Mouse (Mus musculus): ENCODE data around the gene Ift80. TPM values are rescaled to one million over a fixed set of nuclear protein-coding genes. Genes with fewer than 3 reads are reported as not detected.
"Not testable (repeated sequence)": the region's sequence is repeated elsewhere in the genome, so short reads cannot be mapped to it uniquely, and the experiment has no call there.

Gene Ift80
- total RNA-seq, 1 experiment = 9.9 TPM

DNA sequence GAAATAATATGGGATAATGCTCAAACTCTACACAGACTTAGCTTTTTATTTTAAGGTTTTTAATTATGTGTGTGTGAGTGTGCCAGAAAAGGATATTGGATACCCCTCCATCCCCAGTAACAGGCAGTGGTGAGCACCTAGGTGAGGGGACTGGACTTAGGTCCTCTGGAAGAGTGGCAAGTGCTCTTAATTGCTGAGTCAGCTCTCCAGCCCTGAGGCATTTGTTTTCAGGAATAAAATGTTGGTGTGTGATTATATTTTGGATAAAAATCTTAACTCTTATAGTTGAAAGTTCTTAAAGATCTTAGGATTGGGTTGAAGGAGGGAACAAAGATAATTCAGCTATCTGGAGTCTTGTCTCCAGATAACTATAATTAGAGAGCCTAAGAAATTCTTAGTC is 16.4 kb upstream of the Ift80 start:
- DNase-seq (ENCODE audit: low read depth, low spot score) = no peak
- in situ Hi-C loops (cut with MboI; ENCODE audit: low sequenced_read_pairs in 2 of 2, unreplicated experiment in 2 of 2) = loop anchor here in 1 of 2 experiments (5.0 kb wide), 1 partner anchor 722 kb away; no protein-coding TSS in a partner anchor

DNA sequence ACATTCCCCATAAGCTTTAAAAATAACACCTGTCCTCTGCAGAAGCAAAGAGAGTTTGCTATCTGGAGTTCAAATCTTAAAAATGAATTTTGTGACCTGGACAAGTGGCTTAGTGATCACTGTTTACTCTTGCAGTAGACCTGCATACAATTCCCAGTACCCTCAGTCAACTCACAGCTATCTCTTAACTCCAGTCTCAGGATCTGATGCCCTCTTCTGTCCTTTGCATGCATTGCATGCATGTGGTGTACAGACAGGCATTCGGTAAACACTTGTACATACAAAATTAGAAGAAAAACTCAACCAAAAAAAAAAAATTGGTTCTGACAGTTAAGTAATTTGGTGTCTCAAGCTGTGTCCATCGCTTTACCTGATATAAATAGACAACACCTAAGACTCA is 15.9 kb upstream of the Ift80 start:
- Histone ChIP-seq H3K9ac (ENCODE audit: insufficient read depth, low read depth, low read length, poor library complexity, severe bottlenecking) (no peak overlapping the region), H3K36me3 (ENCODE audit: control insufficient read depth, insufficient read depth, low read length, poor library complexity, severe bottlenecking) (peaks cover 16% of the 10 kb centered on the region), H3K9me3 (ENCODE audit: control insufficient read depth, insufficient read depth, low read depth, low read length) (no peaks in the 10 kb centered on the region), H3K4me1 (ENCODE audit: control insufficient read depth in 2 of 2, insufficient read depth in 2 of 2, low read length in 2 of 2, poor library complexity in 1 of 2) (no peaks in the 10 kb centered on the region), H3K27ac (ENCODE audit: insufficient read depth, low read depth, low read length, poor library complexity, severe bottlenecking) (no peak overlapping the region), H3K4me3 (ENCODE audit: insufficient read depth in 1 of 2, low read depth in 1 of 2, low read length in 2 of 2, poor library complexity in 1 of 2, severe bottlenecking in 1 of 2) (no peak overlapping the region)
- TF ChIP-seq MAFK (IDR thresholded peaks at IDR 0.05; ENCODE audit: insufficient read depth, low read depth, low read length) (no peak), HCFC1 (IDR thresholded peaks at IDR 0.05; ENCODE audit: borderline replicate concordance, insufficient read depth, low read length) (no peak), ZNF384 (IDR thresholded peaks at IDR 0.05; ENCODE audit: low read depth, low read length) (no peak), CHD2 (IDR thresholded peaks at IDR 0.05; ENCODE audit: low read depth, low read length) (no peak), ZC3H11A (IDR thresholded peaks at IDR 0.05; ENCODE audit: borderline replicate concordance, low read depth, low read length) (no peak)
- in situ Hi-C loops (cut with MboI; ENCODE audit: low sequenced_read_pairs in 2 of 2, unreplicated experiment in 2 of 2) = loop anchor here in 1 of 2 experiments (5.0 kb wide), 1 partner anchor 722 kb away; no protein-coding TSS in a partner anchor
- peak; percentile 34 for DNase-seq (ENCODE audit: low read depth, low spot score)

More for the DNA sequence above, 16.4 kb upstream of the Ift80 start:
- Histone ChIP-seq H3K9me3 (ENCODE audit: control insufficient read depth, insufficient read depth, low read depth, low read length) (no peaks in the 10 kb centered on the region), H3K4me1 (ENCODE audit: control insufficient read depth in 2 of 2, insufficient read depth in 2 of 2, low read length in 2 of 2, poor library complexity in 1 of 2) (no peaks in the 10 kb centered on the region), H3K27ac (ENCODE audit: insufficient read depth, low read depth, low read length, poor library complexity, severe bottlenecking) (no peak overlapping the region), H3K4me3 (ENCODE audit: insufficient read depth in 1 of 2, low read depth in 1 of 2, low read length in 2 of 2, poor library complexity in 1 of 2, severe bottlenecking in 1 of 2) (no peak overlapping the region), H3K36me3 (ENCODE audit: control insufficient read depth, insufficient read depth, low read length, poor library complexity, severe bottlenecking) (peaks cover 16% of the 10 kb centered on the region), H3K9ac (ENCODE audit: insufficient read depth, low read depth, low read length, poor library complexity, severe bottlenecking) (no peak overlapping the region)
- TF ChIP-seq CHD2 (IDR thresholded peaks at IDR 0.05; ENCODE audit: low read depth, low read length) (no peak), MAFK (IDR thresholded peaks at IDR 0.05; ENCODE audit: insufficient read depth, low read depth, low read length) (peak; percentile 81), HCFC1 (IDR thresholded peaks at IDR 0.05; ENCODE audit: borderline replicate concordance, insufficient read depth, low read length) (no peak), ZC3H11A (IDR thresholded peaks at IDR 0.05; ENCODE audit: borderline replicate concordance, low read depth, low read length) (no peak), ZNF384 (IDR thresholded peaks at IDR 0.05; ENCODE audit: low read depth, low read length) (no peak)

DNA sequence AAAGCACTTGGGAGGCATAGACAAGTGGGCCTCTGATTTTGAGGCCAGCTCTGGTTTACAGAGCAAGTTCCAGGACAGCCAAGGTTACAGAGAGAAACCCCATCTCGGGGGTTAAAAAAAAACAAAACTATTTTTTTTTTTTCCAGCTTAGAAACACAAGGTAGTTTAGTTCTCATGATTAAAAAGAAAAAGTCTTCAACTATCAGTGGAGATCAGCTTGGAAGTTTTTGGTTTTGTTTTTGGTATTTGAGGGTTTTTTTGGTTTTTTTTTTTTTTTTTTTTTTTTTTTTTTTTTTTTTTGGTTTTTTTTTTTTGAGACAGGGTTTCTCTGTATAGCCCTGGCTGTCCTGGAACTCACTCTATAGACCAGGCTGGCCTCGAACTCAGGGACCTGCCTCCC is 14.3 kb upstream of the Ift80 start:
- H3K4me3 ChIP-seq (ENCODE audit: insufficient read depth in 1 of 2, low read depth in 1 of 2, low read length in 2 of 2, poor library complexity in 1 of 2, severe bottlenecking in 1 of 2); H3K9ac ChIP-seq (ENCODE audit: insufficient read depth, low read depth, low read length, poor library complexity, severe bottlenecking); H3K4me1 ChIP-seq (ENCODE audit: control insufficient read depth in 2 of 2, insufficient read depth in 2 of 2, low read length in 2 of 2, poor library complexity in 1 of 2); DNase-seq (ENCODE audit: low read depth, low spot score); H3K27ac ChIP-seq (ENCODE audit: insufficient read depth, low read depth, low read length, poor library complexity, severe bottlenecking); H3K9me3 ChIP-seq (ENCODE audit: control insufficient read depth, insufficient read depth, low read depth, low read length); in situ Hi-C loops (cut with MboI; ENCODE audit: low sequenced_read_pairs in 2 of 2, unreplicated experiment in 2 of 2): not testable (repeated sequence)
- peaks cover 12% of the 10 kb centered on the region for H3K36me3 ChIP-seq (ENCODE audit: control insufficient read depth, insufficient read depth, low read length, poor library complexity, severe bottlenecking)
- peak; percentile 87 for TF ChIP-seq ZNF384 (IDR thresholded peaks at IDR 0.05; ENCODE audit: low read depth, low read length)

DNA sequence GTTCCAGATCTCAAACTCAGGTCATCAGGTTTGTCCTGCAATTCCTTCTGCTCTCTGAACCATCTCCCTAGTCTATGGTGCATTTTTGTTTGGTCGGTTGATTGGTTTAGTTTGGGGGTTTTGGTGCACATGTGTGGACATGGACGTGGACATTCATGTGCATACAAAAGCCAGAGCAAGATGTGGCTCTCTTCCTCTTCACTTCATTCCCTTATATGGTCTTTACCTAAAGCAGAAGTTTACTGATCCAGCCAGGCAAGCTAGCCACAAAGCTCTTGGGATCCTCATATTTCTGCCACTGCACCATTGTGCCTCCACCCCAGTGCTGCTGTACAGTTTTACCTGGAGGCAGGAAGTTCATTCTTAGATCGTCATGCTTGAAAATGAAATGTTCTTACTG is 12.8 kb upstream of the Ift80 start:
- no peak for TF ChIP-seq ZNF384 (IDR thresholded peaks at IDR 0.05; ENCODE audit: low read depth, low read length)
- no peak for TF ChIP-seq MAFK (IDR thresholded peaks at IDR 0.05; ENCODE audit: insufficient read depth, low read depth, low read length)
- TF ChIP-seq ZC3H11A (IDR thresholded peaks at IDR 0.05; ENCODE audit: borderline replicate concordance, low read depth, low read length) = no peak
- no peak for TF ChIP-seq HCFC1 (IDR thresholded peaks at IDR 0.05; ENCODE audit: borderline replicate concordance, insufficient read depth, low read length)
- TF ChIP-seq CHD2 (IDR thresholded peaks at IDR 0.05; ENCODE audit: low read depth, low read length) = no peak
- Histone ChIP-seq H3K4me1 (ENCODE audit: control insufficient read depth in 2 of 2, insufficient read depth in 2 of 2, low read length in 2 of 2, poor library complexity in 1 of 2) (no peaks in the 10 kb centered on the region), H3K4me3 (ENCODE audit: insufficient read depth in 1 of 2, low read depth in 1 of 2, low read length in 2 of 2, poor library complexity in 1 of 2, severe bottlenecking in 1 of 2) (no peak overlapping the region), H3K9me3 (ENCODE audit: control insufficient read depth, insufficient read depth, low read depth, low read length) (no peaks in the 10 kb centered on the region), H3K36me3 (ENCODE audit: control insufficient read depth, insufficient read depth, low read length, poor library complexity, severe bottlenecking) (peaks cover 9% of the 10 kb centered on the region), H3K27ac (ENCODE audit: insufficient read depth, low read depth, low read length, poor library complexity, severe bottlenecking) (no peak overlapping the region), H3K9ac (ENCODE audit: insufficient read depth, low read depth, low read length, poor library complexity, severe bottlenecking) (no peak overlapping the region)
- in situ Hi-C loops (cut with MboI; ENCODE audit: low sequenced_read_pairs in 2 of 2, unreplicated experiment in 2 of 2) = no loop called here
- no peak for DNase-seq (ENCODE audit: low read depth, low spot score)

DNA sequence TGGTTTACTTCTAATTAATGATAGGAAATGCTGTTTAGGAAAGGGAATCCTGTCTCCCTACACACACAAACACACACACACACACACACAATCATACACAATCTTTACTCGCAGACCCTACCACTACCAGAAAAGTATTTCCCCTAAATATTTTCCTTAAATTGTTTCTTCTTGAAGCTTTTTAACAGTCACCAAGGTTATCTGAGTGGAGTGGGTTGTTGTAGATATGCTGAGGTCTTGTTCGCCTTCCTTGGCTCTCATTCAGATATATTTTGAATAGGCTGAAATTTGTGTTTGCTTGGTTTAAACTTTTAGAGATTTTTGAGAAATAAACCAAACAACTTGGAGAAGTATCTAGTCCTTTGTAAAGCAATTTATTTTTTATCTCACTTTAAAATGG is 4.5 kb upstream of the Ift80 start:
- in situ Hi-C loops (cut with MboI; ENCODE audit: low sequenced_read_pairs in 2 of 2, unreplicated experiment in 2 of 2) = no loop called here
- Histone ChIP-seq H3K9me3 (ENCODE audit: control insufficient read depth, insufficient read depth, low read depth, low read length) (no peaks in the 10 kb centered on the region), H3K9ac (ENCODE audit: insufficient read depth, low read depth, low read length, poor library complexity, severe bottlenecking) (no peak overlapping the region), H3K36me3 (ENCODE audit: control insufficient read depth, insufficient read depth, low read length, poor library complexity, severe bottlenecking) (no peaks in the 10 kb centered on the region; the same call in 1 of the 2 replicates), H3K4me3 (ENCODE audit: insufficient read depth in 1 of 2, low read depth in 1 of 2, low read length in 2 of 2, poor library complexity in 1 of 2, severe bottlenecking in 1 of 2) (no peak overlapping the region), H3K4me1 (ENCODE audit: control insufficient read depth in 2 of 2, insufficient read depth in 2 of 2, low read length in 2 of 2, poor library complexity in 1 of 2) (0 out of 4 replicates have a peak, but pooled peaks cover 0 to 2% of the 10 kb centered on the region in 2 experiments), H3K27ac (ENCODE audit: insufficient read depth, low read depth, low read length, poor library complexity, severe bottlenecking) (no peak overlapping the region)
- no peak for DNase-seq (ENCODE audit: low read depth, low spot score)
- no peak for TF ChIP-seq ZC3H11A (IDR thresholded peaks at IDR 0.05; ENCODE audit: borderline replicate concordance, low read depth, low read length)
- TF ChIP-seq MAFK (IDR thresholded peaks at IDR 0.05; ENCODE audit: insufficient read depth, low read depth, low read length) = no peak
- no peak for TF ChIP-seq HCFC1 (IDR thresholded peaks at IDR 0.05; ENCODE audit: borderline replicate concordance, insufficient read depth, low read length)
- no peak for TF ChIP-seq ZNF384 (IDR thresholded peaks at IDR 0.05; ENCODE audit: low read depth, low read length)
- TF ChIP-seq CHD2 (IDR thresholded peaks at IDR 0.05; ENCODE audit: low read depth, low read length) = no peak

All from ES-E14 (cell line).